Mouse (Mus musculus) G1E (cell line): ENCODE data around the gene Lemd1.

ENCODE experiments used
- CTCF ChIP-seq: IDR thresholded peaks from 2 replicates; pipeline ENCODE4 v1.5.1; 2012; ENCODE audit warnings: low read depth, low read length, inconsistent platforms, mixed read lengths
- GATA1 ChIP-seq: IDR thresholded peaks from 2 replicates; pipeline ENCODE4 v1.6.1; 2012; ENCODE audit warnings: borderline replicate concordance, low read length, inconsistent platforms, mixed read lengths
- GATA2 ChIP-seq: IDR thresholded peaks from 2 replicates; pipeline ENCODE4 v1.6.1; 2012; ENCODE audit warnings: low read depth, low read length, inconsistent platforms, borderline replicate concordance
- TAL1 ChIP-seq: conservative IDR thresholded peaks from 2 replicates; pipeline ENCODE4 v1.6.1; 2012; ENCODE audit warnings: low read depth, low read length, inconsistent platforms, mixed read lengths

DNA sequence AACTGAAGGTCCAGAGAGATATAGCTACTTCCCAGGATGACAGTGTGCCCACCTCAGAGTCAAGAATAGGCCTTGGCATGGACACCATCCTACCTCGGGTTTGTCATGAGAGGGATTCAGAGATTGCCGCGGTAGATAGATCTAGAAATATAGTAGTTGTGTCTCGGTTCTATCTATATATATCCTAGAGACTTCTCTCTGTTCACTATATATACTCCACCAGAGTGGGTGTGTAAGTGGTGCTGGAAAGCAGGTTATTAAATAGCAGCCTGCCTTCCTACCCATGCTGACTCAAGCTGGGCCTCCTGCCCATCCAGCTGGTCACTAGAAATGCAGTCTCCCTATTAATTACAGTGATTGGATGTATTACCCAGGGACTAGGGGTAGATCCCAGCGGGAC lies 11.5 kb downstream of the Lemd1 start:
- TF ChIP-seq GATA1, result no peak
- TF ChIP-seq CTCF, result no peak
- TF ChIP-seq TAL1, result no peak
- TF ChIP-seq GATA2, result no peak
